Mouse (Mus musculus): Measurements from ENCODE around the gene Med16. TPM values are rescaled to one million over a fixed set of nuclear protein-coding genes. Genes with fewer than 3 reads are reported as not detected.

Med16 gene
- polyA plus RNA-seq, 1 experiment from 2014 or later, result 53.7 TPM

- Histone ChIP-seq H3K4me1 (replicated peaks) (peaks cover 31% of the 10 kb centered on the region), H3K9ac (replicated peaks) (no peak overlapping the region), H3K9me3 (no peaks in the 10 kb centered on the region), H3K4me3 (replicated peaks) (no peak overlapping the region), H3K27me3 (no peaks in the 10 kb centered on the region), H3K4me2 (no peak overlapping the region), H3K27ac (peak overlapping the region; percentile 56), H3K36me3 (peaks cover 93% of the 10 kb centered on the region)
- 45% methylated on average over 10 of the region's 10 CpGs for WGBS
- ATAC-seq (ENCODE audit: insufficient number of reproducible peaks, insufficient read depth, low FRiP score, low TSS enrichment, low read depth), result peak; percentile 4
Observed at GRCm38 (mm10) chr10:79864351-79865188, 44.2 kb downstream of the Med16 start.

- ATAC-seq (ENCODE audit: insufficient number of reproducible peaks, insufficient read depth, low FRiP score, low TSS enrichment, low read depth), result no peak
- Histone ChIP-seq H3K27ac (peak overlapping the region; percentile 54; the same call in 1 of the 2 replicates), H3K9me3 (no peaks in the 10 kb centered on the region), H3K4me2 (no peak overlapping the region), H3K36me3 (peaks cover 97% of the 10 kb centered on the region), H3K27me3 (no peaks in the 10 kb centered on the region), H3K4me3 (replicated peaks) (no peak overlapping the region), H3K4me1 (replicated peaks) (peaks cover 41% of the 10 kb centered on the region), H3K9ac (replicated peaks) (no peak overlapping the region)
- WGBS, result 77% methylated on average over 10 of the region's 10 CpGs
Observed at GRCm38 (mm10) chr10:79862925-79863324, 45.8 kb downstream of the Med16 start.

- Histone ChIP-seq H3K27ac (no peak overlapping the region), H3K4me1 (replicated peaks) (peaks cover 44% of the 10 kb centered on the region), H3K27me3 (no peaks in the 10 kb centered on the region), H3K4me3 (replicated peaks) (no peak overlapping the region), H3K4me2 (no peak overlapping the region), H3K9ac (replicated peaks) (no peak overlapping the region), H3K9me3 (no peaks in the 10 kb centered on the region), H3K36me3 (peaks cover 99% of the 10 kb centered on the region)
- 88% methylated on average over 23 of the region's 23 CpGs for WGBS
- no peak for ATAC-seq (ENCODE audit: insufficient number of reproducible peaks, insufficient read depth, low FRiP score, low TSS enrichment, low read depth)
Observed at GRCm38 (mm10) chr10:79862049-79862788, 46.5 kb downstream of the Med16 start.

- H3K4me1 ChIP-seq (replicated peaks), result peaks cover 44% of the 10 kb centered on the region
- WGBS, result 75% methylated on average over 25 of the region's 25 CpGs
- H3K27ac ChIP-seq, result peak overlapping the region; percentile 57
- H3K4me3 ChIP-seq (replicated peaks), result no peak overlapping the region
- ATAC-seq (ENCODE audit: insufficient number of reproducible peaks, insufficient read depth, low FRiP score, low TSS enrichment, low read depth), result no peak
- H3K9me3 ChIP-seq, result no peaks in the 10 kb centered on the region
- H3K36me3 ChIP-seq, result peaks cover 99% of the 10 kb centered on the region
- H3K9ac ChIP-seq (replicated peaks), result no peak overlapping the region
- H3K27me3 ChIP-seq, result no peaks in the 10 kb centered on the region
- H3K4me2 ChIP-seq, result no peak overlapping the region
Observed at GRCm38 (mm10) chr10:79861230-79862048, 47.3 kb downstream of the Med16 start.

- Histone ChIP-seq H3K36me3 (peaks cover 91% of the 10 kb centered on the region), H3K4me2 (no peak overlapping the region; the same call in 1 of the 2 replicates), H3K9ac (replicated peaks) (no peak overlapping the region), H3K4me3 (replicated peaks) (no peak overlapping the region; the same call in 1 of the 2 replicates), H3K4me1 (replicated peaks) (peaks cover 53% of the 10 kb centered on the region), H3K9me3 (no peaks in the 10 kb centered on the region), H3K27me3 (no peaks in the 10 kb centered on the region), H3K27ac (peak overlapping the region; percentile 1; the same call in 1 of the 2 replicates)
- no peak for ATAC-seq (ENCODE audit: insufficient number of reproducible peaks, insufficient read depth, low FRiP score, low TSS enrichment, low read depth)
- WGBS, result 92% methylated on average over 26 of the region's 26 CpGs
Observed at GRCm38 (mm10) chr10:79860079-79860911, 48.4 kb downstream of the Med16 start.

GRCm38 (mm10) chr10:79859116-79859515 is 49.6 kb downstream of the Med16 start:
- ATAC-seq (ENCODE audit: insufficient number of reproducible peaks, insufficient read depth, low FRiP score, low TSS enrichment, low read depth), result no peak
- 0 out of 2 replicates have a peak overlapping the region, but pooled peaks have one; percentile 3 for H3K4me3 ChIP-seq (replicated peaks)
- H3K4me1 ChIP-seq (replicated peaks), result peaks cover 45% of the 10 kb centered on the region
- 90% methylated on average over 11 of the region's 11 CpGs for WGBS
- no peaks in the 10 kb centered on the region for H3K27me3 ChIP-seq
- no peak overlapping the region for H3K9ac ChIP-seq (replicated peaks)
- H3K9me3 ChIP-seq, result no peaks in the 10 kb centered on the region
- peaks cover 79% of the 10 kb centered on the region for H3K36me3 ChIP-seq
- no peak overlapping the region for H3K27ac ChIP-seq
- no peak overlapping the region for H3K4me2 ChIP-seq

- H3K4me2 ChIP-seq, result peak overlapping the region; percentile 100
- ATAC-seq (ENCODE audit: insufficient number of reproducible peaks, insufficient read depth, low FRiP score, low TSS enrichment, low read depth), result no peak
- 0 out of 2 replicates have a peak overlapping the region, but pooled peaks have one; percentile 98 for H3K9ac ChIP-seq (replicated peaks)
- H3K4me3 ChIP-seq (replicated peaks), result peak overlapping the region; percentile 99; the same call in 1 of the 2 replicates
- no peaks in the 10 kb centered on the region for H3K27me3 ChIP-seq
- peaks cover 45% of the 10 kb centered on the region for H3K4me1 ChIP-seq (replicated peaks)
- WGBS, result 70% methylated on average over 17 of the region's 17 CpGs
- no peaks in the 10 kb centered on the region for H3K9me3 ChIP-seq
- 0 out of 2 replicates have a peak overlapping the region, but pooled peaks have one; percentile 23 for H3K27ac ChIP-seq
- H3K36me3 ChIP-seq, result peaks cover 73% of the 10 kb centered on the region
Observed at GRCm38 (mm10) chr10:79858416-79859074, 50.2 kb downstream of the Med16 start.

GRCm38 (mm10) chr10:79857894-79858293 is 50.8 kb downstream of the Med16 start:
- Histone ChIP-seq H3K36me3 (peaks cover 67% of the 10 kb centered on the region), H3K27ac (0 out of 2 replicates have a peak overlapping the region, but pooled peaks have one; percentile 72), H3K9me3 (no peaks in the 10 kb centered on the region), H3K27me3 (no peaks in the 10 kb centered on the region), H3K4me1 (replicated peaks) (peaks cover 48% of the 10 kb centered on the region), H3K9ac (replicated peaks) (peak overlapping the region; percentile 98), H3K4me3 (replicated peaks) (peak overlapping the region; percentile 99), H3K4me2 (peak overlapping the region; percentile 100)
- no peak for ATAC-seq (ENCODE audit: insufficient number of reproducible peaks, insufficient read depth, low FRiP score, low TSS enrichment, low read depth)
- 84% methylated on average over 2 of the region's 2 CpGs for WGBS

GRCm38 (mm10) chr10:79857452-79857811 is 51.3 kb downstream of the Med16 start:
- WGBS, result 39% methylated on average over 4 of the region's 4 CpGs
- Histone ChIP-seq H3K4me3 (replicated peaks) (peak overlapping the region; percentile 99), H3K27me3 (no peaks in the 10 kb centered on the region), H3K9me3 (no peaks in the 10 kb centered on the region), H3K36me3 (peaks cover 62% of the 10 kb centered on the region), H3K4me1 (replicated peaks) (peaks cover 50% of the 10 kb centered on the region), H3K27ac (peak overlapping the region; percentile 72), H3K9ac (replicated peaks) (peak overlapping the region; percentile 98), H3K4me2 (peak overlapping the region; percentile 100)
- ATAC-seq (ENCODE audit: insufficient number of reproducible peaks, insufficient read depth, low FRiP score, low TSS enrichment, low read depth), result no peak

Measured in limb, embryonic 12.5 days (tissue).